Mouse (Mus musculus) adrenal gland, postnatal 4 days (tissue): ENCODE measurements around the gene Loxl3. TPM values are rescaled to one million over a fixed set of nuclear protein-coding genes. Genes with fewer than 3 reads are reported as not detected.

Experiments used
- DNase-seq, 2 experiments: peaks; one replicate each; pipeline ENCODE4 v3.0.0; 2021 to 2022; ENCODE audit warnings: low spot score in 2 of 2, mixed read lengths in 2 of 2
- microRNA-seq: library from miRNA; unstranded; fragments of <30 nt; microRNA quantifications from one replicate; pipeline ENCODE4 v1.2.0, GENCODE M21; 2021
- total RNA-seq, 2 experiments: library from RNA; stranded (reverse); gene quantifications; 2 replicates each; pipeline ENCODE4 v1.2.3; 2021

The Loxl3 gene
- total RNA-seq, 2 experiments from 2014 or later, result 6.2 to 9.4 TPM

- DNase-seq, result no peak
Observed at GRCm38 (mm10) chr6:83084477-83084876, 50.5 kb downstream of the Loxl3 start.

GRCm38 (mm10) chr6:83086121-83087035 is 52.4 kb downstream of the Loxl3 start, which contains the start of gene Lbx2:
Gene Lbx2, plus strand, starts transcription at chr6:83086367.
- no peak for DNase-seq

- no peak for DNase-seq
Observed at GRCm38 (mm10) chr6:83087205-83087925, 53.4 kb downstream of the Loxl3 start.

GRCm38 (mm10) chr6:83087926-83088260 is 53.9 kb downstream of the Loxl3 start:
- no peak for DNase-seq

- DNase-seq, result no peak
Observed at GRCm38 (mm10) chr6:83092416-83093127, 58.6 kb downstream of the Loxl3 start.

GRCm38 (mm10) chr6:83095968-83096367 is 62.0 kb downstream of the Loxl3 start:
- no peak for DNase-seq

- no peak for DNase-seq
Observed at GRCm38 (mm10) chr6:83098411-83098810, 64.4 kb downstream of the Loxl3 start.

GRCm38 (mm10) chr6:83101316-83101687 is 67.3 kb downstream of the Loxl3 start, which contains the start of the genes Ccdc142 and Gm42688:
Gene Ccdc142, plus strand, starts transcription at chr6:83101601.
Gene Gm42688, plus strand, starts transcription at chr6:83101617.
- DNase-seq, result peak; percentile 56 to 81

- DNase-seq, result no peak
Observed at GRCm38 (mm10) chr6:83101688-83102556, 67.9 kb downstream of the Loxl3 start.

Small RNA genes lying within 50 kb of the gene (microRNA-seq; reads per million reads assigned to microRNA genes)
- gene Mir3470a (not detected), gene Mir7040 (1.1 reads per million)

Other genes with a start within 250 kb of the Loxl3 start
- 1 to 10 TPM; 2.0 to 3.5 TPM for gene Sema4f, start 94.4 kb upstream of the Loxl3 start, total RNA-seq
- under 1 TPM in 1 of 2 experiments, not detected in 1; 0.14 TPM for gene M1ap, start 87.3 kb upstream of the Loxl3 start, total RNA-seq
- gene Dok1, start 702 bp upstream of the Loxl3 start, total RNA-seq, result 10 to 100 TPM; 16.1 to 16.2 TPM
- 100 to 1,000 TPM; 170 to 175 TPM for gene Aup1, start 20.3 kb downstream of the Loxl3 start, total RNA-seq
- 10 to 100 TPM; 63.3 to 68.5 TPM for gene Htra2, start 21.1 kb downstream of the Loxl3 start, total RNA-seq
- 1 to 10 TPM; 4.1 to 4.4 TPM for gene Dqx1, start 23.7 kb downstream of the Loxl3 start, total RNA-seq
- 10 to 100 TPM; 24.0 to 30.0 TPM for gene Tlx2, start 36.1 kb downstream of the Loxl3 start, total RNA-seq
- 10 to 100 TPM; 69.2 to 79.1 TPM for gene Pcgf1, start 43.7 kb downstream of the Loxl3 start, total RNA-seq
- 10 to 100 TPM; 18.6 to 22.4 TPM for gene Lbx2, start 52.2 kb downstream of the Loxl3 start, total RNA-seq
- gene Ccdc142, start 67.4 kb downstream of the Loxl3 start, total RNA-seq, result 10 to 100 TPM; 10.0 to 15.7 TPM
- gene Gm42688, start 67.4 kb downstream of the Loxl3 start, total RNA-seq, result 10 to 100 TPM; 10.6 to 11.4 TPM
- 10 to 100 TPM; 77.6 to 82.6 TPM for gene Mrpl53, start 74.9 kb downstream of the Loxl3 start, total RNA-seq
- 10 to 100 TPM; 60.1 to 64.3 TPM for gene Mogs, start 81.3 kb downstream of the Loxl3 start, total RNA-seq
- 10 to 100 TPM; 84.5 to 86.4 TPM for gene Wbp1, start 87.4 kb downstream of the Loxl3 start, total RNA-seq
- gene Ino80b, start 91.3 kb downstream of the Loxl3 start, total RNA-seq, result 10 to 100 TPM; 29.0 to 31.7 TPM
- gene Rtkn, start 101.3 kb downstream of the Loxl3 start, total RNA-seq, result 10 to 100 TPM; 36.8 to 40.3 TPM
- gene Wdr54, start 122.2 kb downstream of the Loxl3 start, total RNA-seq, result 1 to 10 TPM; 3.5 to 3.6 TPM
- gene 1700003E16Rik, start 122.2 kb downstream of the Loxl3 start, total RNA-seq, result under 1 TPM; 0.40 to 0.53 TPM
- gene Dctn1, start 131.7 kb downstream of the Loxl3 start, total RNA-seq, result 100 to 1,000 TPM; 156 to 176 TPM
- under 1 TPM; 0.40 to 0.42 TPM for gene Slc4a5, start 185.7 kb downstream of the Loxl3 start, total RNA-seq